Mouse (Mus musculus) MEL (cell line): ENCODE data around the gene Vmn1r67. TPM values are rescaled to one million over a fixed set of nuclear protein-coding genes. Genes with fewer than 3 reads are reported as not detected.

Experiments used
- DNase-seq: peaks from one replicate; pipeline ENCODE4 v3.0.0; 2011; ENCODE audit warnings: low read depth, low spot score
- H3K27ac ChIP-seq: 2 replicates; pipeline ENCODE4 v1.5.1; 2012; ENCODE audit warnings: low read depth, mild to moderate bottlenecking, control low read depth, low read length, moderate library complexity; ENCODE audit not compliant: control insufficient read depth
- H3K27me3 ChIP-seq, 2 experiments: fragments of 150-350 bp in 1 of 2; sonication (generic) in 1 of 2; 2 replicates each; pipeline ENCODE4 v1.6.1; 2012; ENCODE audit warnings: low read length in 2 of 2, mild to moderate bottlenecking in 2 of 2, improper control_type of control experiment in 1 of 2, moderate library complexity in 1 of 2; ENCODE audit not compliant: insufficient read depth in 2 of 2, control insufficient read depth in 1 of 2
- H3K36me3 ChIP-seq, 2 experiments: 2 replicates each; pipeline ENCODE4 v1.6.1; 2012 to 2014; ENCODE audit warnings: low read length in 2 of 2, improper control_type of control experiment in 1 of 2, inconsistent platforms in 1 of 2, mild to moderate bottlenecking in 1 of 2; ENCODE audit not compliant: insufficient read depth in 2 of 2, control insufficient read depth in 1 of 2
- H3K4me1 ChIP-seq, 2 experiments: fragments of 150-350 bp in 1 of 2; sonication (generic) in 1 of 2; 2 replicates each; pipeline ENCODE4 v1.6.1; 2012; ENCODE audit warnings: low read length in 2 of 2, improper control_type of control experiment in 1 of 2, mild to moderate bottlenecking in 1 of 2; ENCODE audit not compliant: insufficient read depth in 2 of 2, control insufficient read depth in 1 of 2
- H3K4me3 ChIP-seq, 2 experiments: fragments of 150-350 bp in 1 of 2; sonication (generic) in 1 of 2; 2 replicates each; pipeline ENCODE4 v1.5.1; 2012; ENCODE audit warnings: low read depth in 2 of 2, low read length in 2 of 2, mild to moderate bottlenecking in 2 of 2, moderate library complexity in 2 of 2, control low read depth in 1 of 2, improper control_type of control experiment in 1 of 2; ENCODE audit not compliant: control insufficient read depth in 1 of 2, insufficient read depth in 1 of 2
- H3K79me2 ChIP-seq: 2 replicates; pipeline ENCODE4 v1.6.1; 2012; ENCODE audit warnings: mild to moderate bottlenecking, low read length, moderate library complexity; ENCODE audit not compliant: control insufficient read depth, poor library complexity, insufficient read depth
- H3K9ac ChIP-seq: 2 replicates; pipeline ENCODE4 v1.6.1; 2012; ENCODE audit warnings: low read depth, mild to moderate bottlenecking, control low read depth, low read length, moderate library complexity; ENCODE audit not compliant: control insufficient read depth, poor library complexity, severe bottlenecking
- H3K9me3 ChIP-seq: fragments of 150-350 bp; sonication (generic); replicated peaks from 2 replicates; pipeline ENCODE4 v1.6.1; 2012; ENCODE audit warnings: mild to moderate bottlenecking, low read length, improper control_type of control experiment, moderate library complexity; ENCODE audit not compliant: insufficient read depth
- BHLHE40 ChIP-seq: IDR thresholded peaks from 2 replicates; pipeline ENCODE4 v1.6.1; 2012; ENCODE audit warnings: low read depth, mild to moderate bottlenecking, inconsistent platforms, low read length, improper control_type of control experiment, borderline replicate concordance
- CHD2 ChIP-seq: IDR thresholded peaks from 2 replicates; pipeline ENCODE4 v1.6.1; 2011; ENCODE audit warnings: low read length, improper control_type of control experiment
- ETS1 ChIP-seq: IDR thresholded peaks from 2 replicates; pipeline ENCODE4 v1.6.1; 2012; ENCODE audit warnings: low read depth, mild to moderate bottlenecking, inconsistent platforms, low read length, improper control_type of control experiment, moderate library complexity
- GATA1 ChIP-seq: IDR thresholded peaks from 2 replicates; pipeline ENCODE4 v1.6.1; 2011; ENCODE audit warnings: low read depth, low read length, improper control_type of control experiment
- MAX ChIP-seq: IDR thresholded peaks from 2 replicates; pipeline ENCODE4 v1.6.1; 2011; ENCODE audit warnings: low read length, improper control_type of control experiment
- NELFE ChIP-seq: IDR thresholded peaks from 2 replicates; pipeline ENCODE4 v1.6.1; 2011; ENCODE audit warnings: low read depth, low read length, improper control_type of control experiment
- NRF1 ChIP-seq: IDR thresholded peaks from 2 replicates; pipeline ENCODE4 v1.6.1; 2014; ENCODE audit warnings: low read depth, mild to moderate bottlenecking, inconsistent platforms, low read length, improper control_type of control experiment, moderate library complexity; ENCODE audit not compliant: poor library complexity, insufficient read depth, severe bottlenecking
- SIN3A ChIP-seq: IDR thresholded peaks from 2 replicates; pipeline ENCODE4 v1.6.1; 2012; ENCODE audit warnings: low read length, improper control_type of control experiment, inconsistent platforms
- TAL1 ChIP-seq: IDR thresholded peaks from 2 replicates; pipeline ENCODE4 v1.6.1; 2012; ENCODE audit warnings: mild to moderate bottlenecking, inconsistent platforms, low read length, moderate library complexity, mixed read lengths
- TBP ChIP-seq: IDR thresholded peaks from 2 replicates; pipeline ENCODE4 v1.8.0; 2011; ENCODE audit warnings: low read depth, low read length, improper control_type of control experiment
- TCF12 ChIP-seq: IDR thresholded peaks from 2 replicates; pipeline ENCODE4 v1.6.1; 2014; ENCODE audit warnings: low read depth, mild to moderate bottlenecking, inconsistent platforms, low read length, improper control_type of control experiment, moderate library complexity
- USF1 ChIP-seq: IDR thresholded peaks from 2 replicates; pipeline ENCODE4 v1.6.1; 2014; ENCODE audit warnings: low read depth, mild to moderate bottlenecking, inconsistent platforms, low read length, improper control_type of control experiment, moderate library complexity
- ZC3H11A ChIP-seq: IDR thresholded peaks from 2 replicates; pipeline ENCODE4 v1.6.1; 2012; ENCODE audit warnings: low read depth, mild to moderate bottlenecking, inconsistent platforms, low read length, improper control_type of control experiment
- ZKSCAN1 ChIP-seq: IDR thresholded peaks from 2 replicates; pipeline ENCODE4 v1.6.1; 2012; ENCODE audit warnings: low read depth, mild to moderate bottlenecking, inconsistent platforms, low read length, improper control_type of control experiment, moderate library complexity
- ZMIZ1 ChIP-seq: IDR thresholded peaks from 2 replicates; pipeline ENCODE4 v1.6.1; 2012; ENCODE audit warnings: low read depth, mild to moderate bottlenecking, inconsistent platforms, low read length, improper control_type of control experiment, moderate library complexity
- polyA plus RNA-seq, 2 experiments: library from polyadenylated mRNA; stranded (reverse) in 1 of 2; unstranded in 1 of 2; fragments of >175 nt in 1 of 2; fragments of >200 nt in 1 of 2; gene quantifications; 2 replicates each; pipeline versions ENCODE4 v1.2.1 to v1.2.4; 2012; ENCODE audit warnings: low replicate concordance in 2 of 2, low read depth in 1 of 2; ENCODE audit not compliant: insufficient read length in 2 of 2, insufficient read depth in 1 of 2, missing spikeins in 1 of 2
- total RNA-seq: library from RNA; depleted of rRNA; stranded (reverse); fragments of 300-350 nt; gene quantifications from 2 replicates; pipeline ENCODE4 v1.2.3, GENCODE M21; 2012

The Vmn1r67 gene
- total and polyA plus RNA-seq, 3 experiments: not detected

DNA sequence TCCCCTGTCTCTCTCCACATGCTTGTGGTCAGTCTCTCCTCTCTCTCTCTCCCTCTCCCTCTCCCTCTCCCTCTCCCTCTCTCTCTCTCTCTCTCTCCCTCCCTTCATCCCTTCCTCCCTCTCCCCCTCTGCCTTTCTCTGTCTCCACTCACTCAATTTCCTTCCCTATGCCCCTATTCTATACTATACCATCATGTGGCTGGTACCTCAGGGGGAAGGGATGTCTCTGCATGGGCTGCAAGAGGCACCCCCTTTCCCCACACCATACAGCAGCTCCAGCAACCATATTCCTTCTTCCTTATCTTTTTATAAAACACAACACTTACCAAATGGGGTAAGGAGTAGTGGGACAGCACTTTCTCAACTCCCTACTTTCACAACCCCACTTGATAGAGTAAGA, 36.7 kb downstream of the Vmn1r67 start:
- no peak overlapping the region for H3K27ac ChIP-seq
- no peaks in the 10 kb centered on the region for H3K79me2 ChIP-seq
- H3K27me3 ChIP-seq: no peaks in the 10 kb centered on the region
- H3K9me3 ChIP-seq: no peaks in the 10 kb centered on the region
- no peaks in the 10 kb centered on the region for H3K4me1 ChIP-seq
- TF ChIP-seq ZMIZ1 (no peak), GATA1 (no peak), MAX (no peak)
- H3K36me3 ChIP-seq: no peaks in the 10 kb centered on the region
- H3K9ac ChIP-seq: no peak overlapping the region
- no peak for DNase-seq
- no peak overlapping the region for H3K4me3 ChIP-seq

DNA sequence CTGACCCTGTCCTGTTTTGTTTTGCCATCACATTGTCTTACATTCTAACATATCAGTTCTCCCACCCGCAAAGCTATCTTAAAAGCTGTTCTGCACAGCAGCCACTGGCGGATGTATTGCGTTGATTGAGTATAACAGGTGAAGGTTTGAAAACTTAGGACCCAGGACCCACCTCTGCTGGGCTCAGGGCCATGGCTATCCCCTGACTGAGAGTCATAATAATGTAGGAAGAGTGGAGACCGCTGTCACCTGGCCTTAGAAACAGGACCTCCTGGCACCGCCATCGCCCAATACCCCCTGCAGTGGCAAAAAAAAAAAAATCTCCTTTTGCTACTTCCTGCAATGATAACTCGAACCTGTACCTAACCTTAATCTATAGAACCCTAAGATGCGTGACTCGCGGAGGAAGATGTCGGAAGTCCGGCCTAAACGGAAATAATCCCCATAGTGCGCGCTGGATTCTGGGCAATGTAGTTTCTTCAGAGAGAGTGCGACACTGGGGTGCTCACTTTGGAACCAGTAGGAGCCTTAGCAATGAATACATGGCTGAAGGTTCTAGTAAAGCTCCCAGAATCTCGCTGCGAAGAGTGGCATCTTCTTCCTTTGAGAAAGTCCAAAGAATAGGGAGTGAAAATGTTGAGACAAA, 37.6 kb downstream of the Vmn1r67 start:
- H3K4me1 ChIP-seq: no peaks in the 10 kb centered on the region
- no peak overlapping the region for H3K4me3 ChIP-seq
- H3K36me3 ChIP-seq: no peaks in the 10 kb centered on the region
- no peak overlapping the region for H3K27ac ChIP-seq
- no peaks in the 10 kb centered on the region for H3K9me3 ChIP-seq
- H3K79me2 ChIP-seq: no peaks in the 10 kb centered on the region
- H3K9ac ChIP-seq: no peak overlapping the region
- TF ChIP-seq SIN3A: no peak
- no peak for TF ChIP-seq CHD2
- TF ChIP-seq BHLHE40: no peak
- TF ChIP-seq USF1: no peak
- no peak for TF ChIP-seq ZC3H11A
- TF ChIP-seq MAX: no peak
- no peak for TF ChIP-seq TBP
- no peak for TF ChIP-seq TAL1
- no peak for TF ChIP-seq TCF12
- no peak for TF ChIP-seq NRF1
- TF ChIP-seq ZKSCAN1: no peak
- no peak for TF ChIP-seq ETS1
- TF ChIP-seq NELFE: no peak
- no peaks in the 10 kb centered on the region for H3K27me3 ChIP-seq
- DNase-seq: no peak
